Mouse (Mus musculus): ENCODE results near the gene Pnldc1.

The Pnldc1 gene

GRCm38 (mm10) chr17:12854386-12854785, 55.6 kb downstream of the Pnldc1 start:
- no peak for DNase-seq

- no peak for DNase-seq
Observed at GRCm38 (mm10) chr17:12853821-12854220, 56.2 kb downstream of the Pnldc1 start.

- no peak for DNase-seq
Observed at GRCm38 (mm10) chr17:12851689-12852088, 58.3 kb downstream of the Pnldc1 start.

- DNase-seq: no peak
Observed at GRCm38 (mm10) chr17:12849778-12850382, 60.1 kb downstream of the Pnldc1 start.

GRCm38 (mm10) chr17:12847736-12848135, 62.3 kb downstream of the Pnldc1 start:
- DNase-seq: no peak

- DNase-seq: peak; percentile 26 to 51
Observed at GRCm38 (mm10) chr17:12846474-12846873, 63.6 kb downstream of the Pnldc1 start.

- peak in 1 of 2 experiments; percentile 29 for DNase-seq
Observed at GRCm38 (mm10) chr17:12845862-12846261, 64.2 kb downstream of the Pnldc1 start.

GRCm38 (mm10) chr17:12844540-12844939, 65.5 kb downstream of the Pnldc1 start:
- no peak for DNase-seq

- DNase-seq: no peak
Observed at GRCm38 (mm10) chr17:12843826-12844225, 66.2 kb downstream of the Pnldc1 start.

- DNase-seq: no peak
Observed at GRCm38 (mm10) chr17:12839475-12840267, 70.4 kb downstream of the Pnldc1 start.

All from kidney, postnatal 4 days (tissue).